8 mouse cellular contexts compared by ENCODE assay signal in genomic region chr10:111108658-111109633, GRCm38 (mm10). TPM values are rescaled to one million over a fixed set of nuclear protein-coding genes. Genes with fewer than 3 reads are reported as not detected.
A peak's percentile ranks its signal among the peaks of the same experiment; 100 is the strongest.
DNase-seq lines count a peak whose midpoint lies in the region; ATAC-seq lines count a peak whose summit lies in the region.

No protein-coding gene starts in this region.

- 48% methylated on average over 24 of the region's 24 CpGs for WGBS in forebrain, embryonic 12.5 days
- 45% methylated on average over 24 of the region's 24 CpGs for WGBS in hindbrain, embryonic 12.5 days

- H3K4me2 ChIP-seq in forebrain, embryonic 12.5 days: peak overlapping the region; percentile 43
- peak overlapping the region; percentile 41 for H3K4me2 ChIP-seq in hindbrain, embryonic 12.5 days (replicated peaks)

- H3K9ac ChIP-seq in forebrain, embryonic 12.5 days: no peak overlapping the region
- H3K9ac ChIP-seq in hindbrain, embryonic 12.5 days: no peak overlapping the region

- no peaks in the 10 kb centered on the region for H3K36me3 ChIP-seq in forebrain, embryonic 12.5 days (replicated peaks)
- no peaks in the 10 kb centered on the region for H3K36me3 ChIP-seq in hindbrain, embryonic 12.5 days

- H3K4me1 ChIP-seq in forebrain, embryonic 12.5 days: peaks cover 3% of the 10 kb centered on the region; the same call in 1 of the 2 replicates
- no peaks in the 10 kb centered on the region for H3K4me1 ChIP-seq in hindbrain, embryonic 12.5 days

- no peak overlapping the region for H3K27ac ChIP-seq in forebrain, embryonic 12.5 days
- no peak overlapping the region for H3K27ac ChIP-seq in hindbrain, embryonic 12.5 days

- peak; percentile 61; the same call in 1 of the 2 replicates for ATAC-seq in forebrain, embryonic 12.5 days (ENCODE audit: low FRiP score)
- peak; percentile 43; the same call in 1 of the 2 replicates for ATAC-seq in hindbrain, embryonic 12.5 days (ENCODE audit: low FRiP score)

- no peaks in the 10 kb centered on the region for H3K9me3 ChIP-seq in forebrain, embryonic 12.5 days
- H3K9me3 ChIP-seq in hindbrain, embryonic 12.5 days (replicated peaks): no peaks in the 10 kb centered on the region

- no peaks in the 10 kb centered on the region for H3K27me3 ChIP-seq in forebrain, embryonic 12.5 days
- H3K27me3 ChIP-seq in hindbrain, embryonic 12.5 days: no peaks in the 10 kb centered on the region

- peak overlapping the region; percentile 10; the same call in 1 of the 2 replicates for H3K4me3 ChIP-seq in forebrain, embryonic 12.5 days (replicated peaks)
- peak overlapping the region; percentile 18; the same call in 1 of the 2 replicates for H3K4me3 ChIP-seq in hindbrain, embryonic 12.5 days

- peak; percentile 48 to 86 for DNase-seq in adrenal gland, adult (ENCODE audit: inconsistent age in 2 of 2, low spot score in 1 of 2)
- no peak for DNase-seq in adrenal gland, adult 8-10 months
- peak; percentile 50 for DNase-seq in c-Kit-positive CD71-positive TER-119-positive erythroid progenitor cells, embryonic 14.5 days (ENCODE audit: low spot score)
- DNase-seq in layer of hippocampus, postnatal 36 days: peak; percentile 55 to 66
- peak; percentile 48 for DNase-seq in lung, postnatal 25 days (ENCODE audit: low spot score)
- DNase-seq in retina, embryonic 14.5 days (ENCODE audit: low spot score): peak; percentile 89

RNA-seq across cellular contexts. Expression of gene Osbpl8, which starts 55.6 kb away (rescaled TPM):
- total RNA-seq in adrenal gland, adult 8-10 months (2022): 10 to 100 TPM; 25.7 to 38.0 (median 33.1) TPM
- 18.9 and 20.6 TPM in 2 replicates for polyA plus RNA-seq in forebrain, embryonic 12.5 days (2016; fragmentation: Nextera tagmentation; extraction: Ambion mirVana)
- polyA plus RNA-seq in hindbrain, embryonic 12.5 days (2016; fragmentation: Nextera tagmentation; extraction: Ambion mirVana): 22.4 and 24.0 TPM in 2 replicates
- 10 to 100 TPM; 62.1 to 62.4 TPM for total RNA-seq in layer of hippocampus, postnatal 36 days (2021)
